In genomic region chr2:25167481-25167880, GRCm38 (mm10) we compare ENCODE assay signal across 9 mouse cellular contexts. TPM values are rescaled to one million over a fixed set of nuclear protein-coding genes. Genes with fewer than 3 reads are reported as not detected.
A peak's percentile ranks its signal among the peaks of the same experiment; 100 is the strongest.
DNase-seq lines count a peak whose midpoint lies in the region; ATAC-seq lines count a peak whose summit lies in the region.
"Had no signal": no experiment of that assay in that cellular context is flagged by ENCODE, and none has a peak within 500 bp of the region (broad histone marks: within the 10 kb centered on the region; RNA-seq: fewer than 3 reads in every experiment).

No protein-coding gene starts in this region.

- H3K4me2 ChIP-seq in limb, embryonic 12.5 days: peak overlapping the region; percentile 91
- peak overlapping the region; percentile 82 for H3K4me2 ChIP-seq in stomach, embryonic 14.5 days (replicated peaks; ENCODE audit: low read depth, low read length)

- WGBS in limb, embryonic 12.5 days: 19% methylated on average over 4 of the region's 4 CpGs
- 25% methylated on average over 4 of the region's 4 CpGs for WGBS in stomach, embryonic 14.5 days

- no peaks in the 10 kb centered on the region for H3K9me3 ChIP-seq in erythroblast, embryonic 14.5 days (ENCODE audit: control insufficient read depth, low read length)
- no peaks in the 10 kb centered on the region for H3K9me3 ChIP-seq in limb, embryonic 12.5 days
- no peaks in the 10 kb centered on the region for H3K9me3 ChIP-seq in stomach, embryonic 14.5 days (ENCODE audit: control insufficient read depth, low read depth, low read length)

- peak overlapping the region; percentile 58 for H3K4me3 ChIP-seq in erythroblast, embryonic 14.5 days (replicated peaks)
- H3K4me3 ChIP-seq in limb, embryonic 12.5 days (replicated peaks): peak overlapping the region; percentile 52
- H3K4me3 ChIP-seq in stomach, embryonic 14.5 days (ENCODE audit: low read depth, low read length): peak overlapping the region; percentile 39

- DNase-seq in retina, embryonic 14.5 days (ENCODE audit: low spot score): peak; percentile 50
- no peak for DNase-seq in retina, postnatal 1 day
- no peak for DNase-seq in ovary, adult 18-20 months (ENCODE audit: low spot score)
- DNase-seq in frontal cortex, postnatal 36 days (ENCODE audit: low spot score in 2 of 2): no peak

- peak overlapping the region; percentile 69; the same call in 1 of the 2 replicates for H3K9ac ChIP-seq in limb, embryonic 12.5 days (replicated peaks)
- H3K9ac ChIP-seq in stomach, embryonic 14.5 days (replicated peaks; ENCODE audit: low read depth, low read length): peak overlapping the region; percentile 18; the same call in 1 of the 2 replicates

- no peaks in the 10 kb centered on the region for H3K36me3 ChIP-seq in erythroblast, embryonic 14.5 days (ENCODE audit: control insufficient read depth)
- no peaks in the 10 kb centered on the region for H3K36me3 ChIP-seq in limb, embryonic 12.5 days
- no peaks in the 10 kb centered on the region for H3K36me3 ChIP-seq in stomach, embryonic 14.5 days (ENCODE audit: control insufficient read depth, insufficient read depth, low read length)

- no peak for ATAC-seq in erythroblast, adult 5-6 weeks (replicated peaks; ENCODE audit: low FRiP score, poor library complexity, severe bottlenecking)
- peak; percentile 21; the same call in 1 of the 2 replicates for ATAC-seq in limb, embryonic 12.5 days (ENCODE audit: insufficient number of reproducible peaks, insufficient read depth, low FRiP score, low TSS enrichment, low read depth)
- 0 out of 2 replicates have a peak, but pooled peaks have one; percentile 4 for ATAC-seq in stomach, embryonic 14.5 days (ENCODE audit: insufficient number of reproducible peaks, insufficient read depth, low FRiP score, low read depth)

- H3K27ac ChIP-seq in limb, embryonic 12.5 days: peak overlapping the region; percentile 78
- peak overlapping the region; percentile 52; the same call in 1 of the 2 replicates for H3K27ac ChIP-seq in stomach, embryonic 14.5 days (ENCODE audit: low read length)

- H3K27me3 ChIP-seq in erythroblast, embryonic 14.5 days (ENCODE audit: control insufficient read depth): peaks cover 15% of the 10 kb centered on the region
- 0 out of 2 replicates have a peak, but pooled peaks cover 3% of the 10 kb centered on the region for H3K27me3 ChIP-seq in limb, embryonic 12.5 days
- no peaks in the 10 kb centered on the region for H3K27me3 ChIP-seq in stomach, embryonic 14.5 days (ENCODE audit: control insufficient read depth, insufficient read depth, low read length)

- peaks cover 37% of the 10 kb centered on the region for H3K4me1 ChIP-seq in erythroblast, embryonic 14.5 days (ENCODE audit: control insufficient read depth)
- H3K4me1 ChIP-seq in limb, embryonic 12.5 days (replicated peaks): peaks cover 46% of the 10 kb centered on the region
- H3K4me1 ChIP-seq in stomach, embryonic 14.5 days (ENCODE audit: control insufficient read depth, insufficient read depth, low read length): peaks cover 11% of the 10 kb centered on the region

RNA-seq across cellular contexts. Expression of gene Nrarp, which starts 13.1 kb away (rescaled TPM):
- 0.38 and 0.49 TPM in 2 replicates for polyA plus RNA-seq in erythroblast, embryonic 14.5 days (2012)
- total RNA-seq in erythroblast, adult 5-6 weeks (2015; ENCODE audit: low replicate concordance): not detected in 2 replicates
- total RNA-seq in erythroblast, adult 5-6 weeks (2017; ENCODE audit: low replicate concordance): 0.51 TPM in 1 of 2 replicates, not detected in the other
- polyA plus RNA-seq in limb, embryonic 12.5 days (2016; fragmentation: Nextera tagmentation; extraction: Ambion mirVana): 20.6 and 23.1 TPM in 2 replicates
- 8.0 and 8.9 TPM in 2 replicates for polyA plus RNA-seq in stomach, embryonic 14.5 days (2014; fragmentation: Nextera tagmentation; extraction: Ambion mirVana)

RNA-seq across cellular contexts. Expression of gene Tor4a, which starts 29.2 kb away (rescaled TPM):
- polyA plus RNA-seq in erythroblast, embryonic 14.5 days (2012): 0.02 and 0.03 TPM in 2 replicates
- total RNA-seq in erythroblast, adult 5-6 weeks (2015; ENCODE audit: low replicate concordance): 3.1 and 5.0 TPM in 2 replicates
- total RNA-seq in erythroblast, adult 5-6 weeks (2017; ENCODE audit: low replicate concordance): 6.7 and 7.4 TPM in 2 replicates
- polyA plus RNA-seq in limb, embryonic 12.5 days (2016; fragmentation: Nextera tagmentation; extraction: Ambion mirVana): 2.9 and 3.2 TPM in 2 replicates
- polyA plus RNA-seq in stomach, embryonic 14.5 days (2014; fragmentation: Nextera tagmentation; extraction: Ambion mirVana): 12.8 and 15.8 TPM in 2 replicates

RNA-seq across cellular contexts. Expression of gene Nelfb, which starts 43.8 kb away (rescaled TPM):
- polyA plus RNA-seq in erythroblast, embryonic 14.5 days (2012): 1.8 TPM in 2 replicates
- 0.77 and 6.1 TPM in 2 replicates for total RNA-seq in erythroblast, adult 5-6 weeks (2015; ENCODE audit: low replicate concordance)
- total RNA-seq in erythroblast, adult 5-6 weeks (2017; ENCODE audit: low replicate concordance): 19.5 and 25.7 TPM in 2 replicates
- polyA plus RNA-seq in limb, embryonic 12.5 days (2016; fragmentation: Nextera tagmentation; extraction: Ambion mirVana): 118 and 121 TPM in 2 replicates
- polyA plus RNA-seq in stomach, embryonic 14.5 days (2014; fragmentation: Nextera tagmentation; extraction: Ambion mirVana): 102 TPM in 2 replicates

RNA-seq across cellular contexts. Expression of gene Stpg3, which starts 47.0 kb away (rescaled TPM):
- polyA plus RNA-seq in erythroblast, embryonic 14.5 days (2012): 0.03 TPM in 1 of 2 replicates, not detected in the other
- total RNA-seq in erythroblast, adult 5-6 weeks (2015; ENCODE audit: low replicate concordance): not detected in 2 replicates
- 0.34 TPM in 1 of 2 replicates, not detected in the other for total RNA-seq in erythroblast, adult 5-6 weeks (2017; ENCODE audit: low replicate concordance)
- polyA plus RNA-seq in limb, embryonic 12.5 days (2016; fragmentation: Nextera tagmentation; extraction: Ambion mirVana): not detected in 2 replicates
- not detected in 2 replicates for polyA plus RNA-seq in stomach, embryonic 14.5 days (2014; fragmentation: Nextera tagmentation; extraction: Ambion mirVana)
- total RNA-seq: layer of hippocampus, postnatal 14 days had no signal

RNA-seq across cellular contexts. Expression of gene Fam166a, which starts 51.1 kb away (rescaled TPM):
- polyA plus RNA-seq in erythroblast, embryonic 14.5 days (2012): not detected in 2 replicates
- not detected in 2 replicates for total RNA-seq in erythroblast, adult 5-6 weeks (2015; ENCODE audit: low replicate concordance)
- total RNA-seq in erythroblast, adult 5-6 weeks (2017; ENCODE audit: low replicate concordance): not detected in 2 replicates
- not detected in 2 replicates for polyA plus RNA-seq in limb, embryonic 12.5 days (2016; fragmentation: Nextera tagmentation; extraction: Ambion mirVana)
- not detected in 2 replicates for polyA plus RNA-seq in stomach, embryonic 14.5 days (2014; fragmentation: Nextera tagmentation; extraction: Ambion mirVana)
- total RNA-seq: layer of hippocampus, postnatal 14 days had no signal

Comparison
In these comparisons a context has a peak if more than half of its experiments do, and no peak if none do; other contexts are left out.
1. RNA of gene Nelfb, which starts 43.8 kb away (polyA plus RNA-seq): 118 to 121 TPM in limb, embryonic 12.5 days and 102 TPM in stomach, embryonic 14.5 days; 1.8 TPM in erythroblast, embryonic 14.5 days; every median in the first group is over 10 times any median in the second.
2. Peak in every context shown above with its lines, with median percentiles within 50 percentile points of each other: H3K4me3 ChIP-seq.